Mouse (Mus musculus): ENCODE results near the gene Mesd. TPM values are rescaled to one million over a fixed set of nuclear protein-coding genes. Genes with fewer than 3 reads are reported as not detected.
"Not testable (repeated sequence)": the region's sequence is repeated elsewhere in the genome, so short reads cannot be mapped to it uniquely, and the experiment has no call there.

Gene Mesd
- polyA plus RNA-seq, 1 experiment from 2014 or later = 71.5 TPM

DNA sequence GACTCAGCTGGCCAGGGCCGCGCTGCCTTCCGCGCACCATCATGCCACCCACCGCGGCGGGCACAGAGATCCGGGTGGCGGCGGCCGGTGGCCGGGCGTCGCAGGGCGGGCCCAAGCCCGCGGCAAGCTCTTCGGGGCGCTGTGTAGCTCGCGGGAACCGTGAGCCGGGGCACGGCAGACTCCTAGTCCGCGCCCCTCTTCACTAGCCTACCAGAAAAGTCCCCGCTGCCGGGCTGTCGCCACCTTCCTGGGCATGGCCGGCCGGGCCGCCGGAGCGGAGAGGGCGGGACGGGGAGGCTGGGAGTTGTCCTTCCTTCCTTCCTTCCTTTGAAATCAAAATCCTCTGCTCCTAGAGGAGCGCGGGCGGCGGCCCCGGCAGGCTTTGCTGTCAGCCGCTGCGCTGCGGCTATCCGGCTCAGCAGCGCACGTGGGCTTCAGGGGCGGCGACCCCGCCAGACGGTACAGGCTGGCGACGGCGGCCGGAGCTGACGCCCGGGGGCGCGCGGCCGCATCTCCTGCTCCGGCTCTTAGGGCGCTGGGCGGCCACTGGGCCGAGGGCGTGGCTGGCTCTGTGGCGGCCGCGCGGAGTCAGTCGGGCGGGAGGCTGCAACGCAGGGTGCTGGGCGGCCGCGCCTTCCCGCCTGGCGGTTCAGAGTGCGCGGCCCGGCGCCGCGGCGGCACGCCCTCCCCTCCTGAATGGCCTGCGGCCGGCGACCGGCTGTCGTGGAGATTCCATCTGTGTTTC is 818 bp upstream of the Mesd start:
- peaks cover 16% of the 10 kb centered on the region for H3K36me3 ChIP-seq (ENCODE audit: control insufficient read depth, insufficient read depth, low read length)
- H3K4me1 ChIP-seq (ENCODE audit: control insufficient read depth in 2 of 2, insufficient read depth in 2 of 2, low read length in 2 of 2) = peaks cover 8 to 41% of the 10 kb centered on the region in 2 experiments
- under 1% methylated on average over 61 of the region's 91 CpGs for WGBS
- H3K9ac ChIP-seq (ENCODE audit: low read length) = peak overlapping the region; percentile 91
- H3K4me3 ChIP-seq (ENCODE audit: control insufficient read depth in 1 of 2, insufficient read depth in 1 of 2, low read depth in 1 of 2, low read length in 2 of 2) = peak overlapping the region; percentile 71 to 88
- peak overlapping the region; percentile 88 to 98 for H3K27ac ChIP-seq (replicated peaks in 1 of 2; ENCODE audit: control insufficient read depth in 1 of 2, insufficient read depth in 1 of 2, low read depth in 2 of 2, low read length in 2 of 2)
- H3K9me3 ChIP-seq (ENCODE audit: control insufficient read depth, low read length) = no peaks in the 10 kb centered on the region
- peak overlapping the region; percentile 95 for H3K4me2 ChIP-seq (ENCODE audit: low read length)
- ATAC-seq (ENCODE audit: insufficient number of reproducible peaks, insufficient read depth, low FRiP score, low read depth) = peak; percentile 75
- H3K27me3 ChIP-seq (ENCODE audit: control insufficient read depth, insufficient read depth, low read length) = no peaks in the 10 kb centered on the region

GRCm38 (mm10) chr7:83884921-83885532 is 761 bp downstream of the Mesd start:
- ATAC-seq (ENCODE audit: insufficient number of reproducible peaks, insufficient read depth, low FRiP score, low read depth) = no peak
- no peaks in the 10 kb centered on the region for H3K27me3 ChIP-seq (ENCODE audit: control insufficient read depth, insufficient read depth, low read length)
- peak overlapping the region; percentile 71 to 88 for H3K4me3 ChIP-seq (ENCODE audit: control insufficient read depth in 1 of 2, insufficient read depth in 1 of 2, low read depth in 1 of 2, low read length in 2 of 2)
- peaks cover 6 to 25% of the 10 kb centered on the region in 2 experiments for H3K4me1 ChIP-seq (ENCODE audit: control insufficient read depth in 2 of 2, insufficient read depth in 2 of 2, low read length in 2 of 2)
- H3K4me2 ChIP-seq (ENCODE audit: low read length) = peak overlapping the region; percentile 95
- WGBS = 41% methylated on average over 6 of the region's 6 CpGs
- peak overlapping the region; percentile 88 to 98 for H3K27ac ChIP-seq (replicated peaks in 1 of 2; ENCODE audit: control insufficient read depth in 1 of 2, insufficient read depth in 1 of 2, low read depth in 2 of 2, low read length in 2 of 2)
- peaks cover 13% of the 10 kb centered on the region for H3K36me3 ChIP-seq (ENCODE audit: control insufficient read depth, insufficient read depth, low read length)
- H3K9me3 ChIP-seq (ENCODE audit: control insufficient read depth, low read length) = no peaks in the 10 kb centered on the region
- H3K9ac ChIP-seq (ENCODE audit: low read length) = peak overlapping the region; percentile 91

DNA sequence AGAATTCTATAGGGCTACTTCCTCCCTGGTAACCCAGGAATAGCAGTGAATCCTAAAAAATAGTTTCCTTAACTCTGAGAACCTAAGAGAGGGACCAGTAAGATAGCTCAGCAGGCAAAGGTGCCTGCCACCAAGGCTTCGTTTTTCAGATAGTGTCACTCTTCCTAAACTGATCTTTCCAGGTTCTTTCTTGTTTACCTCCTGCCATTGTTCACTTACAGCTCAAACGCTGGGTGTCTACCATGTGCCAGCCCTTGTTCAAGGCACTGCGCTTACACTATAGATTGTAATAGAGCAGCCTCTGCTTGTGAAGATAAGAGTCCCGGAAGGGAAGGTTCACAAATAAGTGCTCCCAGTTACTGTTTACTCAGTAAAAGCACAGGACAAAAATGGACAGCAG is 1.6 kb downstream of the Mesd start:
- Histone ChIP-seq H3K27ac (replicated peaks in 1 of 2; ENCODE audit: control insufficient read depth in 1 of 2, insufficient read depth in 1 of 2, low read depth in 2 of 2, low read length in 2 of 2) (peak overlapping the region in 1 of 2 experiments; percentile 98; a peak in 1 of 4 replicates), H3K9ac (ENCODE audit: low read length) (no peak overlapping the region), H3K4me2 (ENCODE audit: low read length) (no peak overlapping the region), H3K4me3 (ENCODE audit: control insufficient read depth in 1 of 2, insufficient read depth in 1 of 2, low read depth in 1 of 2, low read length in 2 of 2) (no peak overlapping the region), H3K4me1 (ENCODE audit: control insufficient read depth in 2 of 2, insufficient read depth in 2 of 2, low read length in 2 of 2) (peaks cover 6 to 23% of the 10 kb centered on the region in 2 experiments), H3K9me3 (ENCODE audit: control insufficient read depth, low read length) (no peaks in the 10 kb centered on the region), H3K36me3 (ENCODE audit: control insufficient read depth, insufficient read depth, low read length) (peaks cover 8% of the 10 kb centered on the region), H3K27me3 (ENCODE audit: control insufficient read depth, insufficient read depth, low read length) (no peaks in the 10 kb centered on the region)
- 62% methylated on average over 4 of the region's 4 CpGs for WGBS
- no peak for ATAC-seq (ENCODE audit: insufficient number of reproducible peaks, insufficient read depth, low FRiP score, low read depth)

DNA sequence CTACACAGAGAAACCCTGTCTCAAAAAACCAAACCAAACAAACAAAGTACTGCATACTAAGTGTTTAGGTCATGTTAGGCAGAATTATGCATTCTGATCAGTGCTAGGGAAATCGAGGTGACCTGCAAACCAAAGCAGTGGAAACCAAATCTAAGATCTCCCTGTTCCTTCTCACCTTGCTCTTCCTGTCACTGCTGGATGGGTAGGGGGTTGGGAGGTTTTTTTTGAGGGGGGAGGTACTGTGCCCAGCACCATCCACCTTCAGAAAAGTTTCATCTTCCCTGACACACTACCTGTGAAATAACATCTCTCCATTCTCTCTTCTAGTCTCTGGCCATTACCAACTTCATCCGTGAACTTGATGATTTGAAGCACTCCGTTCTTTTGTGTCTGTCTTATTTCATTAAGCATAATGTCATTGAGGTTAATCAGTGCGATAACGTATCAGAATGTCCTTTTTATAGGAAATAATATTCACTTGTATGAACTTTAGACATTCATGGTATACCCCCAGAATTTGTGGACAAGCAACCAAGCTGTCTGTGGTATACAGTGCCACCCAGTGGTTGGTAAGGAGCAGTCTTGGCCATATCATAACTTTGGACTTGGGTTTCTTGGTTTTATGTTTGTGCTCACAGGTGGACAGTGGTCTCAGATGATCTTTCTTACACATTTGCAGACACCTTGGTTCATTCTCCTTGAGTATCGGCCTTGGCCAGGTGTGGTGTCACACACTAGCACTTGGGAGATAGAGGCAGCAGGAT is 2.3 kb downstream of the Mesd start:
- Histone ChIP-seq H3K36me3 (ENCODE audit: control insufficient read depth, insufficient read depth, low read length) (peaks cover 8% of the 10 kb centered on the region), H3K4me3 (ENCODE audit: control insufficient read depth in 1 of 2, insufficient read depth in 1 of 2, low read depth in 1 of 2, low read length in 2 of 2) (no peak overlapping the region), H3K27me3 (ENCODE audit: control insufficient read depth, insufficient read depth, low read length) (no peaks in the 10 kb centered on the region), H3K9me3 (ENCODE audit: control insufficient read depth, low read length) (no peaks in the 10 kb centered on the region), H3K4me1 (ENCODE audit: control insufficient read depth in 2 of 2, insufficient read depth in 2 of 2, low read length in 2 of 2) (peaks cover 6 to 18% of the 10 kb centered on the region in 2 experiments), H3K4me2 (ENCODE audit: low read length) (no peak overlapping the region), H3K27ac (replicated peaks in 1 of 2; ENCODE audit: control insufficient read depth in 1 of 2, insufficient read depth in 1 of 2, low read depth in 2 of 2, low read length in 2 of 2) (no peak overlapping the region), H3K9ac (ENCODE audit: low read length) (no peak overlapping the region)
- ATAC-seq (ENCODE audit: insufficient number of reproducible peaks, insufficient read depth, low FRiP score, low read depth) = no peak
- 85% methylated on average over 6 of the region's 6 CpGs for WGBS

- peaks cover 2% of the 10 kb centered on the region; the same call in 1 of the 2 replicates for H3K36me3 ChIP-seq (ENCODE audit: control insufficient read depth, insufficient read depth, low read length)
These were observed 5.1 kb downstream of the Mesd start for GRCm38 (mm10) chr7:83889383-83889782.

GRCm38 (mm10) chr7:83889946-83890345 is 5.7 kb downstream of the Mesd start:
- H3K4me2 ChIP-seq (ENCODE audit: low read length); H3K27me3 ChIP-seq (ENCODE audit: control insufficient read depth, insufficient read depth, low read length); H3K27ac ChIP-seq (replicated peaks in 1 of 2; ENCODE audit: control insufficient read depth in 1 of 2, insufficient read depth in 1 of 2, low read depth in 2 of 2, low read length in 2 of 2); H3K9ac ChIP-seq (ENCODE audit: low read length); H3K36me3 ChIP-seq (ENCODE audit: control insufficient read depth, insufficient read depth, low read length); H3K4me3 ChIP-seq (ENCODE audit: control insufficient read depth in 1 of 2, insufficient read depth in 1 of 2, low read depth in 1 of 2, low read length in 2 of 2); ATAC-seq (ENCODE audit: insufficient number of reproducible peaks, insufficient read depth, low FRiP score, low read depth); H3K9me3 ChIP-seq (ENCODE audit: control insufficient read depth, low read length): not testable (repeated sequence)
- WGBS = 93% methylated on average over 5 of the region's 5 CpGs
- H3K4me1 ChIP-seq (ENCODE audit: control insufficient read depth in 2 of 2, insufficient read depth in 2 of 2, low read length in 2 of 2) = peaks cover 0 to 24% of the 10 kb centered on the region in 2 experiments; a peak in 2 of 4 replicates

More at GRCm38 (mm10) chr7:83889383-83889782, 5.1 kb downstream of the Mesd start:
- ATAC-seq (ENCODE audit: insufficient number of reproducible peaks, insufficient read depth, low FRiP score, low read depth) = no peak
- no peak overlapping the region for H3K9ac ChIP-seq (ENCODE audit: low read length)
- H3K9me3 ChIP-seq (ENCODE audit: control insufficient read depth, low read length) = no peaks in the 10 kb centered on the region
- H3K4me1 ChIP-seq (ENCODE audit: control insufficient read depth in 2 of 2, insufficient read depth in 2 of 2, low read length in 2 of 2) = peaks cover 0 to 25% of the 10 kb centered on the region in 2 experiments; a peak in 3 of 4 replicates
- WGBS = 70% methylated on average over 3 of the region's 3 CpGs
- H3K4me2 ChIP-seq (ENCODE audit: low read length) = no peak overlapping the region
- no peak overlapping the region for H3K27ac ChIP-seq (replicated peaks in 1 of 2; ENCODE audit: control insufficient read depth in 1 of 2, insufficient read depth in 1 of 2, low read depth in 2 of 2, low read length in 2 of 2)
- H3K4me3 ChIP-seq (ENCODE audit: control insufficient read depth in 1 of 2, insufficient read depth in 1 of 2, low read depth in 1 of 2, low read length in 2 of 2) = no peak overlapping the region
- H3K27me3 ChIP-seq (ENCODE audit: control insufficient read depth, insufficient read depth, low read length) = no peaks in the 10 kb centered on the region
